Mouse (Mus musculus): ENCODE results near the gene Spink4. TPM values are rescaled to one million over a fixed set of nuclear protein-coding genes. Genes with fewer than 3 reads are reported as not detected.

Spink4 gene
- total and polyA plus RNA-seq, 3 experiments, result 0.19 to 1.4 TPM; not detected in 1

GRCm38 (mm10) chr4:40906298-40906697 is 13.6 kb upstream of the Spink4 start:
- H3K27ac ChIP-seq (ENCODE audit: control insufficient read depth, low read depth, low read length), result no peak overlapping the region
- H3K9ac ChIP-seq (ENCODE audit: control insufficient read depth, low read depth, low read length, poor library complexity, severe bottlenecking), result peak overlapping the region; percentile 19; the same call in 1 of the 2 replicates
- H3K27me3 ChIP-seq (ENCODE audit: control insufficient read depth in 1 of 2, insufficient read depth in 2 of 2, low read length in 2 of 2), result no peaks in the 10 kb centered on the region
- H3K79me2 ChIP-seq (ENCODE audit: control insufficient read depth, insufficient read depth, low read length, poor library complexity), result no peaks in the 10 kb centered on the region
- no peak for TF ChIP-seq MAX (IDR thresholded peaks at IDR 0.05; ENCODE audit: low read length)
- TF ChIP-seq SMC3 (IDR thresholded peaks at IDR 0.05; ENCODE audit: low read depth, low read length), result peak; percentile 98
- no peak for TF ChIP-seq HCFC1 (IDR thresholded peaks at IDR 0.05; ENCODE audit: low read depth, low read length)
- TF ChIP-seq USF1 (IDR thresholded peaks at IDR 0.05; ENCODE audit: low read depth, low read length), result no peak
- no peak for TF ChIP-seq GABPA (IDR thresholded peaks at IDR 0.05; ENCODE audit: low read depth, low read length)
- no peak for TF ChIP-seq CHD1 (IDR thresholded peaks at IDR 0.05; ENCODE audit: low read depth, low read length)
- TF ChIP-seq POLR2A (IDR thresholded peaks at IDR 0.05; ENCODE audit: control insufficient read depth in 1 of 2, insufficient read depth in 1 of 2, low read depth in 1 of 2, low read length in 2 of 2, poor library complexity in 1 of 2), result no peak
- no peak for TF ChIP-seq GATA1 (IDR thresholded peaks at IDR 0.05; ENCODE audit: low read depth, low read length)
- peak; percentile 80; the same call in 1 of the 2 replicates for TF ChIP-seq ZKSCAN1 (IDR thresholded peaks at IDR 0.05; ENCODE audit: low read depth, low read length)
- no peak for TF ChIP-seq UBTF (IDR thresholded peaks at IDR 0.05; ENCODE audit: borderline replicate concordance, insufficient read depth, low read depth, low read length)
- no peak for TF ChIP-seq ELF1 (IDR thresholded peaks at IDR 0.05; ENCODE audit: low read depth, low read length)
- no peak for TF ChIP-seq TBP (IDR thresholded peaks at IDR 0.05; ENCODE audit: low read depth, low read length)
- TF ChIP-seq MXI1 (IDR thresholded peaks at IDR 0.05; ENCODE audit: low read depth, low read length), result no peak
- TF ChIP-seq CTCF (IDR thresholded peaks at IDR 0.05 in 2 of 3, conservative IDR thresholded peaks at IDR 0.05 in 1 of 3; ENCODE audit: control insufficient read depth in 1 of 3, insufficient read depth in 1 of 3, low read depth in 2 of 3, low read length in 3 of 3, poor library complexity in 1 of 3, severe bottlenecking in 1 of 3), result peak; percentile 12 to 93 (median 56); a peak in 4 of 6 replicates
- TF ChIP-seq ZC3H11A (IDR thresholded peaks at IDR 0.05; ENCODE audit: low read depth, low read length), result peak; percentile 97
- TF ChIP-seq RAD21 (IDR thresholded peaks at IDR 0.05; ENCODE audit: low read depth, low read length), result peak; percentile 99
- TF ChIP-seq SIN3A (IDR thresholded peaks at IDR 0.05; ENCODE audit: low read length), result peak; percentile 72
- no peak for TF ChIP-seq USF2 (IDR thresholded peaks at IDR 0.05; ENCODE audit: borderline replicate concordance in 1 of 2, insufficient read depth in 1 of 2, low read depth in 1 of 2, low read length in 2 of 2)
- TF ChIP-seq TCF12 (IDR thresholded peaks at IDR 0.05; ENCODE audit: low read depth, low read length), result no peak
- no peak for TF ChIP-seq CHD2 (IDR thresholded peaks at IDR 0.05; ENCODE audit: low read length)
- no peak for TF ChIP-seq BHLHE40 (IDR thresholded peaks at IDR 0.05; ENCODE audit: borderline replicate concordance, low read depth, low read length)
- no peak for TF ChIP-seq MYB (IDR thresholded peaks at IDR 0.05; ENCODE audit: low read depth, low read length)
- peak; percentile 93 for TF ChIP-seq ZNF384 (IDR thresholded peaks at IDR 0.05; ENCODE audit: low read depth, low read length)
- TF ChIP-seq JUND (IDR thresholded peaks at IDR 0.05; ENCODE audit: low read depth, low read length), result no peak
- DNase-seq (ENCODE audit: low read depth, low spot score), result peak; percentile 72
- no peaks in the 10 kb centered on the region for H3K36me3 ChIP-seq (ENCODE audit: control insufficient read depth in 1 of 2, insufficient read depth in 2 of 2, low read length in 2 of 2)
- no peak overlapping the region for H3K4me3 ChIP-seq (ENCODE audit: control insufficient read depth in 1 of 2, insufficient read depth in 1 of 2, low read depth in 2 of 2, low read length in 2 of 2)
- no peaks in the 10 kb centered on the region for H3K9me3 ChIP-seq (replicated peaks; ENCODE audit: insufficient read depth, low read length)
- H3K4me1 ChIP-seq (ENCODE audit: control insufficient read depth in 1 of 2, insufficient read depth in 2 of 2, low read length in 2 of 2), result no peaks in the 10 kb centered on the region
